Mouse (Mus musculus) embryonic facial prominence, embryonic 11.5 days (tissue): ENCODE results near the gene Tmem117. TPM values are rescaled to one million over a fixed set of nuclear protein-coding genes. Genes with fewer than 3 reads are reported as not detected.

Source experiments
- ATAC-seq: fragments of 200-750 bp; cut with Nextera tagmentation; replicated peaks from 2 replicates; pipeline ENCODE4 v1.8.0; 2017; ENCODE audit warnings: low read depth; ENCODE audit not compliant: insufficient number of reproducible peaks, low FRiP score, low TSS enrichment
- DNase-seq: peaks from one replicate; pipeline ENCODE4 v3.0.0-alpha.2; 2015; ENCODE audit warnings: low spot score
- H3K27ac ChIP-seq: fragments of 300-500 bp; sonication (generic); replicated peaks from 2 replicates; pipeline ENCODE4 v1.5.1; 2014; ENCODE audit warnings: mild to moderate bottlenecking, low read depth, low read length, control low read depth
- H3K27me3 ChIP-seq: fragments of 300-500 bp; sonication (generic); 2 replicates; pipeline ENCODE4 v1.6.1; 2014; ENCODE audit warnings: mild to moderate bottlenecking, low read length, moderate library complexity, mixed read lengths; ENCODE audit not compliant: control insufficient read depth, insufficient read depth
- H3K36me3 ChIP-seq: fragments of 300-500 bp; sonication (generic); replicated peaks from 2 replicates; pipeline ENCODE4 v1.6.1; 2014; ENCODE audit warnings: low read depth, mild to moderate bottlenecking, low read length, moderate library complexity, mixed read lengths; ENCODE audit not compliant: control insufficient read depth, insufficient read depth
- H3K4me1 ChIP-seq: fragments of 300-500 bp; sonication (generic); 2 replicates; pipeline ENCODE4 v1.6.1; 2014; ENCODE audit warnings: low read length, mixed read lengths; ENCODE audit not compliant: control insufficient read depth, insufficient read depth
- H3K4me2 ChIP-seq: fragments of 300-500 bp; sonication (generic); 2 replicates; pipeline ENCODE4 v1.6.1; 2014; ENCODE audit warnings: low read depth, mild to moderate bottlenecking, control low read depth, low read length, moderate library complexity
- H3K4me3 ChIP-seq: fragments of 300-500 bp; sonication (generic); 2 replicates; pipeline ENCODE4 v1.5.1; 2014; ENCODE audit warnings: low read depth, low read length, control low read depth
- H3K9ac ChIP-seq: fragments of 300-500 bp; sonication (generic); replicated peaks from 2 replicates; pipeline ENCODE4 v1.6.1; 2014; ENCODE audit warnings: mild to moderate bottlenecking, control low read depth, low read length
- H3K9me3 ChIP-seq: fragments of 300-500 bp; sonication (generic); replicated peaks from 2 replicates; pipeline ENCODE4 v1.6.1; 2016; ENCODE audit warnings: mild to moderate bottlenecking, low read length, inconsistent platforms, mixed read lengths; ENCODE audit not compliant: control insufficient read depth
- WGBS: fragments of 180-500 bp; shearing (Covaris S2); extraction: QIAGEN DNeasy Blood & Tissue Kit; methylation state at CpG from one replicate; pipeline ENCODE4 v1.1.7; 2014; 5-methylcytosine and 5-hydroxymethylcytosine counted together
- polyA plus RNA-seq: library from polyadenylated mRNA; unstranded; fragments of >200 nt; fragmentation: Nextera tagmentation; extraction: Ambion mirVana; gene quantifications from 2 replicates; pipeline ENCODE4 v1.2.1, GENCODE M21; 2014

The Tmem117 gene
- polyA plus RNA-seq, 1 experiment from 2014 or later = 1.9 TPM

DNA sequence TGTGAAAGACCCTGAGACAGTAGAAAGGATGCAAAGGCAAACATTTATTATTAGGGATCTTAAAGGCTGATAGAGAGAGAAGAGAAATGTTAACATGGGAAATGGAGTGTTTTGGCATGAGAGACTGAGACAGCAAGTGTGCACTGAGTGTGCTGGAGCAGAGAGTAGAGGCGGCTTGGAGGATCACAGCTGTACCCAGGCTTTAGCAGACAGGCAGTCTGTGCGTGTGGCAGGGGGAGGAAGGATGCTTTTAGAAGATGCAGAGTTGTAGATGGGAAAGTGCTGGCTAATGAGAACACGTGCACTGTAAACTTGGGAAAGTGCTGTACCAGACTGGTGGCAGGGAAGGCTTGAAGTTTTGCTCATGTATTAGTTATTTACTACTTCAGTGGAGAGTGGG lies 301.7 kb downstream of the Tmem117 start:
- WGBS = 55% methylated on average over 3 of the region's 3 CpGs
- ATAC-seq (no peak), DNase-seq (no peak)
- no peaks in the 10 kb centered on the region for H3K27me3 ChIP-seq
- no peak overlapping the region for H3K27ac ChIP-seq
- no peaks in the 10 kb centered on the region for H3K4me1 ChIP-seq
- no peak overlapping the region for H3K4me2 ChIP-seq
- no peak overlapping the region for H3K4me3 ChIP-seq
- no peak overlapping the region for H3K9ac ChIP-seq
- H3K36me3 ChIP-seq = no peaks in the 10 kb centered on the region
- no peaks in the 10 kb centered on the region for H3K9me3 ChIP-seq

DNA sequence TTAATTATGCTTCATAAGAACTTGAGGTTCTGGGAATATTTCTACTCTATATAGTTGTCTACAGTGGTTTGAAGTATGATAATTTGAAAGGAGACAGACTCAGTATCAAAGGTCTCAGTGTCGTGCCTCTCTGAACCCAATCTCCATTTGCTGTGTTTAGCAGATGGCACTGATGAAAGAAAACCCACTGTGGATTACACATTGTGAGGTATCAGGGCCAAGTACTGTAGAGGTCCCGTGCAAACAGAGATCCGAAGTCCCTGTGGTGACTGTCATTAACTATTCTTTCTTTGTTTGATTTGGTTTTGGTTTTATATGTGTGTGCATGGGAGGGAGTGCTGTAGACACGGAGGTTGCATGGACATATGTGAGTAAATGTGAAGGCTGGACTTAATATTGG lies 304.0 kb downstream of the Tmem117 start:
- H3K27ac ChIP-seq = no peak overlapping the region
- H3K4me3 ChIP-seq = no peak overlapping the region
- no peak overlapping the region for H3K4me2 ChIP-seq
- 84% methylated on average over 4 of the region's 4 CpGs for WGBS
- no peaks in the 10 kb centered on the region for H3K4me1 ChIP-seq
- H3K36me3 ChIP-seq = no peaks in the 10 kb centered on the region
- H3K27me3 ChIP-seq = no peaks in the 10 kb centered on the region
- no peak for DNase-seq
- H3K9me3 ChIP-seq = no peaks in the 10 kb centered on the region
- H3K9ac ChIP-seq = no peak overlapping the region
- no peak for ATAC-seq

- Histone ChIP-seq H3K9ac (no peak overlapping the region), H3K27ac (no peak overlapping the region), H3K4me2 (no peak overlapping the region), H3K36me3 (no peaks in the 10 kb centered on the region), H3K4me3 (no peak overlapping the region), H3K9me3 (no peaks in the 10 kb centered on the region), H3K27me3 (no peaks in the 10 kb centered on the region), H3K4me1 (no peaks in the 10 kb centered on the region)
- DNase-seq (no peak), ATAC-seq (no peak)
- WGBS = 70% methylated on average over 3 of the region's 3 CpGs
Measured at GRCm38 (mm10) chr15:94933480-94933879, 304.4 kb downstream of the Tmem117 start.

DNA sequence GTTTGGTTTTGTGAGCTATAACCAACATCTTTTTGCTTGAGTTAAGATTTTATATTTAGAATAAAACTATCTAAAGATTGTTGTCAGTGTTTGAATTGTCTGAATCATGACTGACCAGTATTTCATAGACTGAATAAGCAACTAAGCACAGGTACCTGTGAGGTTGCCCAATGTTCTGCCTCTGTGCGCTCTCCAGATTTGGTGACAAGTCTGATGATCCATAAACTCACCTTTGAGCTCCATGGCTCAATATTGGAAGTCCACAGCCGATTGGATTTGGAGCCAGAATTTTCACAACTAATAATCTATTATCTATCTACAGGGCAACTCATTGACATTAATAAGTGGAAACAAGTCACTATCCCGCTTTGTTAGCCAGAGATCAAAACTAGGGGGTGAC lies 312.9 kb downstream of the Tmem117 start:
- H3K4me3 ChIP-seq = no peak overlapping the region
- H3K27ac ChIP-seq = no peak overlapping the region
- no peak for DNase-seq
- H3K4me2 ChIP-seq = no peak overlapping the region
- no peaks in the 10 kb centered on the region for H3K36me3 ChIP-seq
- no peaks in the 10 kb centered on the region for H3K9me3 ChIP-seq
- no peak for ATAC-seq
- WGBS = 93% methylated on average over 3 of the region's 3 CpGs
- H3K27me3 ChIP-seq = no peaks in the 10 kb centered on the region
- H3K9ac ChIP-seq = no peak overlapping the region
- no peaks in the 10 kb centered on the region for H3K4me1 ChIP-seq

GRCm38 (mm10) chr15:94942465-94942864 lies 313.4 kb downstream of the Tmem117 start:
- ATAC-seq (no peak), DNase-seq (no peak)
- H3K9ac ChIP-seq = no peak overlapping the region
- H3K4me2 ChIP-seq = no peak overlapping the region
- WGBS = 79% methylated on average over 1 of the region's 1 CpGs
- no peak overlapping the region for H3K4me3 ChIP-seq
- no peaks in the 10 kb centered on the region for H3K27me3 ChIP-seq
- no peaks in the 10 kb centered on the region for H3K4me1 ChIP-seq
- no peak overlapping the region for H3K27ac ChIP-seq
- H3K36me3 ChIP-seq = no peaks in the 10 kb centered on the region
- no peaks in the 10 kb centered on the region for H3K9me3 ChIP-seq

GRCm38 (mm10) chr15:94943891-94944290 lies 314.9 kb downstream of the Tmem117 start:
- Histone ChIP-seq H3K4me1 (no peaks in the 10 kb centered on the region), H3K9me3 (no peaks in the 10 kb centered on the region), H3K9ac (no peak overlapping the region), H3K36me3 (no peaks in the 10 kb centered on the region), H3K4me2 (no peak overlapping the region), H3K27me3 (no peaks in the 10 kb centered on the region), H3K4me3 (no peak overlapping the region), H3K27ac (no peak overlapping the region)
- ATAC-seq (no peak), DNase-seq (no peak)
- 70% methylated on average over 5 of the region's 5 CpGs for WGBS

DNA sequence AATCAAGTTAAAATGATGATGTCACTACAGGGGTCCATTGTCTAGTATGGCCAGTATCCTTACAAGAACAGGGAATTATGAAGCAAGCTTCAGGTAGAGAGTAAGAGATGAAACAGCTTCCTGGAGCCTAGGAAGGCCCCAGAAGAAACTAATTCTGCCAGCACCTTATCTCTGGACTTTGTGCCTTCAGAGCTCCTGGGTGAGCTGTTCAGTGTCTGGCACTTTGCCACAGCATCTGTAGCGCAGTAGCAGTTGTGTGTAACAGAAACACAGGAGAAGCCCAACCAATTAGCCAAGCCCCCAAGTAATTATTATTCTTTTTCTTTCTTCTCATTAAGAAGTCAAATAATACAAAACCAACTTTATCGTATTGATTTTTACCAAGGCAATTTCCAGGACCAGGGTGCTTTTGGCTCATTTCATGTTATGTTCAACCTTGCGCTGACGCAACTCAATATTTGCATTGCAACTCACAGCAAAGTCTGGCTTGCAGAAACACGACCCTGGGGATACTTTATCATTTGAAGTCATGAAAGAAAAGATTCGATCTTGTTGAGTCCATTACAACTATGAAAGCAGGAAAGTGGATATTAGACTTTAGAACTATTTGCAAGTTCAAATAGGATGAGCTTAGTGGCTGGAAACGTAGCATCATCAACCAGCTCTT lies 322.5 kb downstream of the Tmem117 start:
- H3K27ac ChIP-seq = no peak overlapping the region
- ATAC-seq (no peak), DNase-seq (no peak)
- H3K4me1 ChIP-seq = no peaks in the 10 kb centered on the region
- 89% methylated on average over 7 of the region's 7 CpGs for WGBS
- H3K36me3 ChIP-seq = no peaks in the 10 kb centered on the region
- H3K4me3 ChIP-seq = no peak overlapping the region
- H3K4me2 ChIP-seq = no peak overlapping the region
- no peaks in the 10 kb centered on the region for H3K9me3 ChIP-seq
- H3K27me3 ChIP-seq = no peaks in the 10 kb centered on the region
- no peak overlapping the region for H3K9ac ChIP-seq

DNA sequence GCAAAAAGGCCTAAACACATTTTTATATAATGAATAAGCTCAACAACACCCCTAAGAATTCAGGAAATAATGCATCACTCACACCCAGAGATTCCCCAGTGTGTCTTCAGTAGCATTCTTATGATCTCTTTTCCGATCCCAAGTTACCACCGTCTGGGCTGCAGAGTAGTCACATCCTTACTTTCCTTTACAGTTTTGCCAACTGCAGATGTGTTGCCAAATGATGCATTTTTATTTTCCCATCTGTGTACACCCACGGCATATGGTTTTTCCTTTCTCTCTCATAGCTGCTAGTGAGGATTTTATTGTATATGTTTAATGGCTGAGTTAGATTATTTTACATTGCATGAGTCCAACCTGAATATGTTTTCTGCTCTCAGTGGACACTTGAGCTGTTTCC lies 327.7 kb downstream of the Tmem117 start:
- no peaks in the 10 kb centered on the region for H3K36me3 ChIP-seq
- no peaks in the 10 kb centered on the region for H3K27me3 ChIP-seq
- no peaks in the 10 kb centered on the region for H3K4me1 ChIP-seq
- no peak overlapping the region for H3K4me3 ChIP-seq
- ATAC-seq = no peak
- H3K27ac ChIP-seq = no peak overlapping the region
- WGBS = 86% methylated on average over 3 of the region's 3 CpGs
- no peak for DNase-seq
- no peaks in the 10 kb centered on the region for H3K9me3 ChIP-seq
- no peak overlapping the region for H3K9ac ChIP-seq
- no peak overlapping the region for H3K4me2 ChIP-seq
